Mouse (Mus musculus) cerebellum, adult 2 months (tissue): ENCODE results near the gene Cenpu.

ENCODE experiments used
- CTCF ChIP-seq: fragments of 200-500 bp; IDR thresholded peaks from 2 replicates; pipeline ENCODE4 v1.5.1; 2011; ENCODE audit warnings: low read depth, mild to moderate bottlenecking, control low read depth, low read length, moderate library complexity, borderline replicate concordance; ENCODE audit not compliant: insufficient read depth
- POLR2A ChIP-seq: fragments of 200-500 bp; IDR thresholded peaks from 2 replicates; pipeline ENCODE4 v1.6.1; 2011; ENCODE audit warnings: low read length, control low read depth, borderline replicate concordance; ENCODE audit not compliant: insufficient read depth

DNA sequence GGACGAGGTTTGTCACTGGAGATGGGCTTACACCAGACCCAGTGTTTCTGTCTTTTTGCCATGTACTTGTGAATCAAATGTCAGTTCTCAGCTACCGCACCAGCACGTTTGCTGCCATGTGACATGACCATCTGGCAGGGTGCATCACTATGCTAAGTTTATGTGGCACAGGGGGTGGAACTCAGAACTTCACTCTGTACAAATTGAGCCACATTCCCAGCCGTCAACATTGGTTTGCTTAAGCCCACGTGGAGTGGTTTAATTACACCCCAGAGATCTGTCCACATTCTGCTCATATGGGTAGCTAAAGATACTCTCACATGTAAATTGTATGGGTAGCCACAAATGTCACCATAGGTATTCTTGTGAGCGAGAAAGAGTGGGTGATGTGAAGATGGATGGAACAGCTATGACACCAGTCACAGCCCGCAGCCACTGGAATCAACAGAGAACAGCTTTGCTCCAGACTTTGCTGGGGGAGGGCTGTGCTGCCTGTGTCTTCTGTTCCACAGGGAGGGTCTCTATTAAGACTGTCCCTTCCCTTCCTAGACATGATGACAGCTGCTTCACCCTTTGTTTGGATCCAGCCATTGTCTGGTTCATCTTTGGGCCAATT lies 15.2 kb downstream of the Cenpu start:
- TF ChIP-seq POLR2A (no peak), CTCF (no peak)
